Mouse (Mus musculus) midbrain, embryonic 13.5 days (tissue): ENCODE results near the gene Pigk. TPM values are rescaled to one million over a fixed set of nuclear protein-coding genes. Genes with fewer than 3 reads are reported as not detected.

Experiments
- ATAC-seq: fragments of 200-750 bp; cut with Nextera tagmentation; 2 replicates; pipeline ENCODE4 v1.8.0; 2017; ENCODE audit warnings: mild to moderate bottlenecking, moderate TSS enrichment, moderate library complexity
- H3K27ac ChIP-seq: fragments of 300-500 bp; sonication (generic); 2 replicates; pipeline ENCODE4 v1.5.1; 2015; ENCODE audit warnings: inconsistent platforms, mild to moderate bottlenecking, moderate library complexity
- H3K27me3 ChIP-seq: fragments of 300-500 bp; sonication (generic); 2 replicates; pipeline ENCODE4 v1.6.1; 2015; ENCODE audit warnings: mild to moderate bottlenecking, inconsistent platforms
- H3K36me3 ChIP-seq: fragments of 300-500 bp; sonication (generic); 2 replicates; pipeline ENCODE4 v1.6.1; 2015; ENCODE audit warnings: mild to moderate bottlenecking, inconsistent platforms
- H3K4me1 ChIP-seq: fragments of 300-500 bp; sonication (generic); replicated peaks from 2 replicates; pipeline ENCODE4 v1.6.1; 2015; ENCODE audit warnings: inconsistent platforms
- H3K4me2 ChIP-seq: fragments of 300-500 bp; sonication (generic); replicated peaks from 2 replicates; pipeline ENCODE4 v1.6.1; 2015; ENCODE audit warnings: moderate library complexity, mild to moderate bottlenecking, inconsistent platforms
- H3K4me3 ChIP-seq: fragments of 300-500 bp; sonication (generic); replicated peaks from 2 replicates; pipeline ENCODE4 v1.5.1; 2015; ENCODE audit warnings: mild to moderate bottlenecking, inconsistent platforms
- H3K9ac ChIP-seq: fragments of 300-500 bp; sonication (generic); replicated peaks from 2 replicates; pipeline ENCODE4 v1.6.1; 2015; ENCODE audit warnings: mild to moderate bottlenecking, inconsistent platforms
- H3K9me3 ChIP-seq: fragments of 300-500 bp; sonication (generic); 2 replicates; pipeline ENCODE4 v1.6.1; 2016; ENCODE audit warnings: mild to moderate bottlenecking, inconsistent platforms
- WGBS: fragments of 180-500 bp; shearing (Covaris S2); methylation state at CpG from one replicate; pipeline ENCODE4 v1.1.7; 2015; 5-methylcytosine and 5-hydroxymethylcytosine counted together
- polyA plus RNA-seq: library from polyadenylated mRNA; unstranded; fragments of >200 nt; fragmentation: Nextera tagmentation; extraction: Ambion mirVana; gene quantifications from 2 replicates; pipeline ENCODE4 v1.2.1, GENCODE M21; 2015

Pigk gene
- polyA plus RNA-seq, 1 experiment from 2014 or later, result 35.9 TPM

GRCm38 (mm10) chr3:152734100-152734499, 20.2 kb downstream of the Pigk start:
- no peak for ATAC-seq
- peaks cover 8% of the 10 kb centered on the region; the same call in 1 of the 2 replicates for H3K4me1 ChIP-seq
- WGBS, result 94% methylated on average over 11 of the region's 11 CpGs
- no peaks in the 10 kb centered on the region for H3K9me3 ChIP-seq
- 0 out of 2 replicates have a peak, but pooled peaks cover 3% of the 10 kb centered on the region for H3K36me3 ChIP-seq
- no peak overlapping the region for H3K4me2 ChIP-seq
- H3K27me3 ChIP-seq, result no peaks in the 10 kb centered on the region
- H3K27ac ChIP-seq, result no peak overlapping the region
- H3K9ac ChIP-seq, result no peak overlapping the region
- H3K4me3 ChIP-seq, result no peak overlapping the region

- H3K4me1 ChIP-seq, result peaks cover 8% of the 10 kb centered on the region; the same call in 1 of the 2 replicates
- H3K4me3 ChIP-seq, result no peak overlapping the region
- no peak for ATAC-seq
- H3K9me3 ChIP-seq, result no peaks in the 10 kb centered on the region
- 30% methylated on average over 10 of the region's 10 CpGs for WGBS
- H3K4me2 ChIP-seq, result no peak overlapping the region
- H3K27ac ChIP-seq, result no peak overlapping the region
- no peaks in the 10 kb centered on the region for H3K27me3 ChIP-seq
- H3K9ac ChIP-seq, result 0 out of 2 replicates have a peak overlapping the region, but pooled peaks have one; percentile 17
- H3K36me3 ChIP-seq, result 0 out of 2 replicates have a peak, but pooled peaks cover 5% of the 10 kb centered on the region
Observed at GRCm38 (mm10) chr3:152735601-152736250, 21.8 kb downstream of the Pigk start.

GRCm38 (mm10) chr3:152744301-152744700, 30.4 kb downstream of the Pigk start:
- no peaks in the 10 kb centered on the region for H3K27me3 ChIP-seq
- H3K9me3 ChIP-seq, result no peaks in the 10 kb centered on the region
- no peak overlapping the region for H3K9ac ChIP-seq
- H3K36me3 ChIP-seq, result peaks cover 27% of the 10 kb centered on the region; the same call in 1 of the 2 replicates
- no peaks in the 10 kb centered on the region for H3K4me1 ChIP-seq
- no peak overlapping the region for H3K4me2 ChIP-seq
- H3K4me3 ChIP-seq, result no peak overlapping the region
- WGBS, result 95% methylated on average over 12 of the region's 12 CpGs
- no peak for ATAC-seq
- H3K27ac ChIP-seq, result no peak overlapping the region

- no peaks in the 10 kb centered on the region for H3K4me1 ChIP-seq
- no peak overlapping the region for H3K27ac ChIP-seq
- H3K9ac ChIP-seq, result no peak overlapping the region
- no peak for ATAC-seq
- H3K36me3 ChIP-seq, result peaks cover 25% of the 10 kb centered on the region; the same call in 1 of the 2 replicates
- H3K9me3 ChIP-seq, result no peaks in the 10 kb centered on the region
- H3K4me3 ChIP-seq, result no peak overlapping the region
- WGBS, result 92% methylated on average over 9 of the region's 9 CpGs
- H3K4me2 ChIP-seq, result no peak overlapping the region
- H3K27me3 ChIP-seq, result no peaks in the 10 kb centered on the region
Observed at GRCm38 (mm10) chr3:152745611-152746010, 31.7 kb downstream of the Pigk start.

GRCm38 (mm10) chr3:152749461-152749871, 35.6 kb downstream of the Pigk start:
- Histone ChIP-seq H3K27ac (no peak overlapping the region), H3K4me2 (no peak overlapping the region), H3K4me3 (no peak overlapping the region), H3K36me3 (peaks cover 21% of the 10 kb centered on the region; the same call in 1 of the 2 replicates), H3K27me3 (no peaks in the 10 kb centered on the region), H3K9ac (no peak overlapping the region), H3K4me1 (0 out of 2 replicates have a peak, but pooled peaks cover 6% of the 10 kb centered on the region), H3K9me3 (no peaks in the 10 kb centered on the region)
- ATAC-seq, result no peak
- 40% methylated on average over 3 of the region's 3 CpGs for WGBS

GRCm38 (mm10) chr3:152749881-152750280, 36.0 kb downstream of the Pigk start:
- Histone ChIP-seq H3K9ac (no peak overlapping the region), H3K4me2 (no peak overlapping the region), H3K4me1 (0 out of 2 replicates have a peak, but pooled peaks cover 6% of the 10 kb centered on the region), H3K27ac (no peak overlapping the region), H3K9me3 (no peaks in the 10 kb centered on the region), H3K27me3 (no peaks in the 10 kb centered on the region), H3K4me3 (no peak overlapping the region), H3K36me3 (peaks cover 20% of the 10 kb centered on the region; the same call in 1 of the 2 replicates)
- 74% methylated on average over 2 of the region's 2 CpGs for WGBS
- no peak for ATAC-seq

GRCm38 (mm10) chr3:152752911-152753310, 39.0 kb downstream of the Pigk start:
- H3K4me3 ChIP-seq, result no peak overlapping the region
- H3K9ac ChIP-seq, result no peak overlapping the region
- peaks cover 21% of the 10 kb centered on the region for H3K4me1 ChIP-seq
- 97% methylated on average over 1 of the region's 1 CpGs for WGBS
- H3K27ac ChIP-seq, result no peak overlapping the region
- peaks cover 8% of the 10 kb centered on the region; the same call in 1 of the 2 replicates for H3K36me3 ChIP-seq
- H3K27me3 ChIP-seq, result no peaks in the 10 kb centered on the region
- H3K9me3 ChIP-seq, result no peaks in the 10 kb centered on the region
- no peak overlapping the region for H3K4me2 ChIP-seq
- ATAC-seq, result no peak

- no peak overlapping the region for H3K4me3 ChIP-seq
- H3K27me3 ChIP-seq, result no peaks in the 10 kb centered on the region
- H3K9me3 ChIP-seq, result no peaks in the 10 kb centered on the region
- no peak overlapping the region for H3K4me2 ChIP-seq
- H3K9ac ChIP-seq, result no peak overlapping the region
- H3K36me3 ChIP-seq, result peaks cover 8% of the 10 kb centered on the region; the same call in 1 of the 2 replicates
- no peak overlapping the region for H3K27ac ChIP-seq
- 91% methylated on average over 4 of the region's 4 CpGs for WGBS
- no peak for ATAC-seq
- peaks cover 24% of the 10 kb centered on the region for H3K4me1 ChIP-seq
Observed at GRCm38 (mm10) chr3:152753345-152753744, 39.4 kb downstream of the Pigk start.

GRCm38 (mm10) chr3:152753920-152754764, 40.2 kb downstream of the Pigk start:
- no peaks in the 10 kb centered on the region for H3K9me3 ChIP-seq
- WGBS, result 70% methylated on average over 14 of the region's 14 CpGs
- H3K4me1 ChIP-seq, result peaks cover 32% of the 10 kb centered on the region
- 0 out of 2 replicates have a peak overlapping the region, but pooled peaks have one; percentile 39 for H3K27ac ChIP-seq
- H3K9ac ChIP-seq, result 0 out of 2 replicates have a peak overlapping the region, but pooled peaks have one; percentile 2
- peaks cover 8% of the 10 kb centered on the region; the same call in 1 of the 2 replicates for H3K36me3 ChIP-seq
- no peak overlapping the region for H3K4me3 ChIP-seq
- H3K4me2 ChIP-seq, result no peak overlapping the region
- no peaks in the 10 kb centered on the region for H3K27me3 ChIP-seq
- peak; percentile 21; the same call in 1 of the 2 replicates for ATAC-seq

- no peak overlapping the region for H3K27ac ChIP-seq
- no peak overlapping the region for H3K4me3 ChIP-seq
- H3K27me3 ChIP-seq, result no peaks in the 10 kb centered on the region
- H3K36me3 ChIP-seq, result peaks cover 8% of the 10 kb centered on the region; the same call in 1 of the 2 replicates
- no peaks in the 10 kb centered on the region for H3K9me3 ChIP-seq
- peaks cover 32% of the 10 kb centered on the region for H3K4me1 ChIP-seq
- H3K9ac ChIP-seq, result no peak overlapping the region
- 83% methylated on average over 7 of the region's 7 CpGs for WGBS
- H3K4me2 ChIP-seq, result no peak overlapping the region
- no peak for ATAC-seq
Observed at GRCm38 (mm10) chr3:152755515-152755914, 41.6 kb downstream of the Pigk start.

- peaks cover 7% of the 10 kb centered on the region; the same call in 1 of the 2 replicates for H3K36me3 ChIP-seq
- H3K4me2 ChIP-seq, result no peak overlapping the region
- H3K9ac ChIP-seq, result no peak overlapping the region
- H3K9me3 ChIP-seq, result no peaks in the 10 kb centered on the region
- H3K27me3 ChIP-seq, result no peaks in the 10 kb centered on the region
- no peak overlapping the region for H3K4me3 ChIP-seq
- ATAC-seq, result no peak
- H3K4me1 ChIP-seq, result peaks cover 34% of the 10 kb centered on the region
- 37% methylated on average over 2 of the region's 2 CpGs for WGBS
- 0 out of 2 replicates have a peak overlapping the region, but pooled peaks have one; percentile 25 for H3K27ac ChIP-seq
Observed at GRCm38 (mm10) chr3:152756896-152757295, 43.0 kb downstream of the Pigk start.
